Mouse (Mus musculus) lung, adult 2 months (tissue): ENCODE data around the gene Gkn3.

ENCODE experiments used
- CTCF ChIP-seq: fragments of 200-500 bp; IDR thresholded peaks from 2 replicates; pipeline ENCODE4 v1.5.1; 2011; ENCODE audit warnings: mild to moderate bottlenecking, low read length, control low read depth; ENCODE audit not compliant: insufficient read depth
- POLR2A ChIP-seq: fragments of 200-500 bp; IDR thresholded peaks from 2 replicates; pipeline ENCODE4 v1.6.1; 2011; ENCODE audit warnings: low read depth, mild to moderate bottlenecking, control low read depth, low read length, borderline replicate concordance; ENCODE audit errors: extremely low read depth

- no peak for TF ChIP-seq POLR2A
- TF ChIP-seq CTCF: no peak
Observed at GRCm38 (mm10) chr6:87384761-87385160, 4.0 kb downstream of the Gkn3 start.
